Mouse (Mus musculus): Measurements from ENCODE around the gene Tubb5. TPM values are rescaled to one million over a fixed set of nuclear protein-coding genes. Genes with fewer than 3 reads are reported as not detected.

Tubb5 gene
- total RNA-seq, 2 experiments from 2014 or later: 34.7 to 38.6 TPM

GRCm38 (mm10) chr17:35833239-35833751 lies 4.8 kb downstream of the Tubb5 start:
- intact Hi-C loops (cut with DNase I): no loop called here
- DNase-seq: no peak

GRCm38 (mm10) chr17:35832400-35833238 lies 5.5 kb downstream of the Tubb5 start:
- no peak for DNase-seq
- intact Hi-C loops (cut with DNase I): no loop called here

DNA sequence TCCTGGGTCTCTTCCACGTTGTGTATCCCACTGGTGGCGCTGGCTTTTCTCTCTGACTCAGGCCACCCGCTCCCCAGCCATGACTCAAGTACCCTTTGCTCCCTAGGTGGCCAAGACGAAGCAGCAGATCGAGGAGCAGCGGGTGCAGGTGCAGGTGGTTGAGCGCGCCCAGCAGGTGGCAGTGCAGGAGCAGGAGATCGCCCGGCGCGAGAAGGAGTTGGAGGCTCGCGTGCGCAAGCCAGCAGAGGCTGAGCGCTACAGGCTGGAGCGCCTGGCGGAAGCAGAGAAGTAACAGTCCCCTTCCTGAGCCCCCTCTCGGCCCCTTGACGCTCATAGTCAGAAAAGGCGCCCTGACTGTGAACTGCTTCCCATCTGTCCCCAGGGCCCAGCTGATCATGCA lies 8.4 kb downstream of the Tubb5 start:
- intact Hi-C loops (cut with DNase I): loop anchor here (2.0 to 5.0 kb wide), 2 partner anchors 43 to 87 kb away; no protein-coding TSS in a partner anchor
- peak; percentile 70 to 75 for DNase-seq

DNA sequence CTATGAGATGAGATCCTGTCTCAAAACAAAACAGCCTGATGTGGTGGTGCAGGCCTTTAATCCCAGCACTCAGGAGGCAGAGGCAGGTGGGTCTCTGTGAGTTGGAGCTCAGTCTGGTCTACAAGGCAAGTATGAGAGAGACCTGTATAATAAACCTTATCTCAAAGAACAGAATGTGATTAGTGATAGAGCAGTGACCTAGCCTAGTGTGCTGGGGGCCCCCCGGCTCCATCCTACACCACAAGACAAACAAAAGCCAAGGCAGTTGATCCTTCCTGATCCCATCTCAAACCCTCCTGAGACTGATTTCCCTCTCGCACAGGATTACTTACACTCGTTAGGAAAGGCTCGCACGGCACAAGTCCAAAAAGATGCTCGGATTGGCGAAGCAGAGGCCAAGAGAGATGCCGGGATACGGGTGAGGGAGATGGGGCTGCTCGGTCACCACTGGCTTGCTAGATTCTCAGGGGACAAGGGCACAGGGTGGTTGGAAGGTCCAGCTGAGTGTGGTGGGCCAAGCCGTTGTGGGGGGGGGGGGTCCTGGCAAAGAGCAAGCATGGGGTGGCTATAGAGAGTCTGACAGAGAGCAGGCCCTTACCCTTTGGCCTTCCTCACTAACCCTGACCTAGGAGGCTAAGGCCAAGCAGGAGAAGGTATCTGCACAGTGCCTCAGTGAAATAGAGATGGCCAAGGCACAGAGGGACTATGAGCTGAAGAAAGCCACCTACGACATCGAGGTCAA lies 12.8 kb downstream of the Tubb5 start:
- no peak for DNase-seq
- intact Hi-C loops (cut with DNase I): loop anchor here (5.0 kb wide), 1 partner anchor 83 kb away; no protein-coding TSS in a partner anchor

GRCm38 (mm10) chr17:35824402-35824801 lies 13.7 kb downstream of the Tubb5 start:
- DNase-seq: no peak
- intact Hi-C loops (cut with DNase I): loop anchor here (5.0 kb wide), 1 partner anchor 363 kb away; no protein-coding TSS in a partner anchor

DNA sequence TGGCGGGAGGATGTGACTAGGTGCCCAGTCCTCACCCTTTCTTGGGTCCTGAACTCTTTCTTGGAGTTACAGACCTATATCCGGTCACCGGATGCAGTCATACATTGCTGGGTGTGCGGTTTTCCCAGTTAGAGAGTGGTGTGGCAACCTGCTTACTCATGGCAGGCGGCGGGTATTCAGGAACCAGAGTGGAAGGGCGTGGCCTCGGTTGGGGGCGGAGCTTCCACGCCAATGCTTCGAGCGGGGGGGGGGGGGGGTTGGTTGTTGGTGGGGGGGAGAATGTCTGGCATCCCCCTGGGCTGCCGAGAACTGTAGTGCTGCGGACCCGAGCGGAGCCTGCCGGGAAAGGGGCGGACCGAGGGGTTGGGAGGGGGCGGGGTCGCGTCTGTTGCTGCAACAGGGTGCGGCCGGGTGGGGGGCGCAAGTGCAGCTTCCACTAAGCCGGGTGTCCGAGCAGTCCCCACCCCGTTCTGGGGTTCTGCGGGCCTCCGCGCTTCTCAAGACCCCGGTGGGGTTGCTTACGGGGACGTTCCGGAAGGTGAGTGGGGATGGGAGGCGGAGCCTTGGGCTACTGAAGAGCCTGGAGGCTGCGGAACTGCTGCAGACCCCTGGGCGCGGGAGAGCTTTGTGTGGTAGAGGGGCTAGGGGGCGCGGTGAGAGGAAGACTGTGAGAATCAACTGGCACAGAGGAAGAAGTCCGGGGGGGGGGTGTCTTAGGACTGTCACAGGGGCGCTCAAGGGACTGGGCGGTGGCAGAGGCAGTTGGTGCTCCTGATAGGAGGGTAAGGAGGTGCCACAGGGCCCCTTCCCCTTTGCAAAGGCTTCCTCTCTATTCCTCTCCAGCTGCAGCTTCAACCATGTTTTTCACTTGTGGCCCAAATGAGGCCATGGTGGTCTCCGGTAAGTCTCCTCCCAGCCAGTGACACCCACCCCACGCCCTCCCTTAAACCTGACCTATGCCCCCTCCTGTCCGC lies 14.9 kb downstream of the Tubb5 start, which contains the start of gene Flot1:
Flot1 (plus strand) TSS at position 267 of the 974 bp plus-strand sequence.
- DNase-seq: peak; percentile 83
- intact Hi-C loops (cut with DNase I): loop anchor here (5.0 kb wide), 1 partner anchor 364 kb away; no protein-coding TSS in a partner anchor

GRCm38 (mm10) chr17:35822564-35822963 lies 15.5 kb downstream of the Tubb5 start:
- intact Hi-C loops (cut with DNase I): loop anchor here (5.0 kb wide), 1 partner anchor 365 kb away; no protein-coding TSS in a partner anchor
- no peak for DNase-seq

DNA sequence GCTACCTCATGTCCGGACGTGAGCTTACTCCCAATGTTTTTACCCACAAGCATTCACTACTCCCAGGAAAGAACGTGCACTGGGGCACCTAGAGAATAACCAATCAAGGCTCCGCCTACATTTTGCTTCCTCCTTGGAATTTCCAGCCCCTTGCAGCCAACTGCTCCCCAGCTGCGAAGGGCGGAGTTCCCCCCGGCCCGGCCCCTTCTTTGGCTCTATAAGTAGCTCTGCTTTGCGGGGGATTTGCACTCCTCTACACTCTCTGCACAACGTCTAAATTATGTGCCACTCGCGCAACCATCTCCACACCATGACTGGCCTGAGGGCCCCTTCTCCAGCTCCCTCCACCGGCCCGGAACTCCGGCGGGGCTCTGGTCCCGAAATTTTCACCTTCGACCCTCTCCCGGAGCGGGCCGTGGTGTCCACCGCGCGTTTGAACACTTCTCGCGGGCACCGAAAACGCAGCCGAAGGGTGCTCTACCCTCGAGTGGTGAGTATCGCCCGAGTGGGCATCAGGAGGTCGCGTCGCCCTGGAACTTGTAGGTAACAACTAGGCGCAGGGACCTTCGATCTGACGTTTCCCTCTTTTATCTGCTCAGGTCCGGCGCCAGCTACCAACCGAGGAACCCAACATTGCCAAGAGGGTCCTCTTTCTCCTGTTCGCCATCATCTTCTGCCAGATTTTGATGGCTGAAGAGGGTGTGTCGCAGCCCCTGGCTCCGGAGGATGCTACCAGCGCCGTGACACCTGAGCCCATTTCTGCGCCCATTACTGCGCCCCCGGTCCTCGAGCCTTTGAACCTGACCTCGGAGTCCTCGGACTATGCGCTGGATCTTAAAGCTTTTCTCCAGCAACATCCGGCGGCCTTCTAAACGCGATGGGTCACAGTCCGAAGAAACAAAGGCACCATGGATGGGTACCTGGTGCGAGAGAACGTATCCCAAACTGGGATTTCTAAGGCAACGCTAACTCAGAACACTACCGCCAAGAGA lies 16.4 kb downstream of the Tubb5 start, which contains the start of gene Ier3:
Ier3 (plus strand) TSS at position 246 of the 992 bp plus-strand sequence.
- intact Hi-C loops (cut with DNase I): loop anchor here (5.0 kb wide), 1 partner anchor 366 kb away; no protein-coding TSS in a partner anchor
- DNase-seq: peak; percentile 77 to 79

- no peak for DNase-seq
- intact Hi-C loops (cut with DNase I): loop anchor here (5.0 kb wide), 1 partner anchor 367 kb away; no protein-coding TSS in a partner anchor
These were observed 18.0 kb downstream of the Tubb5 start for GRCm38 (mm10) chr17:35820111-35820510.

GRCm38 (mm10) chr17:35817226-35817625 lies 20.9 kb downstream of the Tubb5 start:
- DNase-seq: no peak
- intact Hi-C loops (cut with DNase I): no loop called here

DNA sequence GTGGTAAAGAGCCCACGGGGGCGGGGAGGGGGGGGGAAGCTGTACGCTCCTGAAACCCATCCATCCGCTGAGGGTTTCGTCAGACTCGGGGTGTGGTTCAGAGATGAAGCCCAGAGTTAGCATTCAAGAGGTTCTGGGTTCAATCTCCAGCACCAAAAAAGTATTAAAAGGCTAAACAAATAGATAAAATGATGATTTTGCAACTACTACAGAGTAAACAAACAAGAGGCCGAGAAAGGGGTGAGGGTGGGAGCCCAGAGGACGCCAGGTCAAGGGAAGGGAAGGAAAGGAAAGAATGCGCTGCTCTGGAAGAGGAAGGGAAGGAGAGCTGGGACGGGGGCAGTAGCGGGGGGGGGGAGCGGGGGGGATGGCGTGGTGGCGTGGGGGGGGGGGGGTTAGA lies 21.4 kb downstream of the Tubb5 start:
- no peak for DNase-seq
- intact Hi-C loops (cut with DNase I): no loop called here

GRCm38 (mm10) chr17:35815836-35816235 lies 22.3 kb downstream of the Tubb5 start:
- intact Hi-C loops (cut with DNase I): no loop called here
- DNase-seq: no peak

GRCm38 (mm10) chr17:35814678-35815077 lies 23.4 kb downstream of the Tubb5 start:
- DNase-seq: no peak
- intact Hi-C loops (cut with DNase I): no loop called here

GRCm38 (mm10) chr17:35813653-35814052 lies 24.5 kb downstream of the Tubb5 start:
- intact Hi-C loops (cut with DNase I): no loop called here
- no peak for DNase-seq

DNA sequence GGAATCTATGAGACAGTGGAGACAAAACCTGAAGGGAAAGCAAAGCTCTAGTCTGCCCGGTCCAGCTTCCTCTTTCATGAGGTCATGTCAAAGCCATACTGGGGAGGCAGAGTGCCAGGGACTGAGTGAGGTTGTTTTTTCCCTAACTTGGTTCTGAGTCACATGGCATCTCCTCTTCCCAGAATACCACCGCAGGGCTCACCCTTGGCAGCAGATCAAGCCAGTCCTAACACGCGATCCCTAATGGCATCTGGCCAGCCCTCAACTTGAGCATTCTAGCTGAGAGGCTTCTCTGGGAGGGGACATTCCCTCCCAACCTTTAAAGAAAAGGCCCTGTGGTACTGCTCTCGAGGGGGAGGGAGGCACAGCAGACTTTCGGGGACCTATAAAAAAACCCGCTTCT lies 24.9 kb downstream of the Tubb5 start:
- peak; percentile 85 to 92 for DNase-seq
- intact Hi-C loops (cut with DNase I): no loop called here

DNA sequence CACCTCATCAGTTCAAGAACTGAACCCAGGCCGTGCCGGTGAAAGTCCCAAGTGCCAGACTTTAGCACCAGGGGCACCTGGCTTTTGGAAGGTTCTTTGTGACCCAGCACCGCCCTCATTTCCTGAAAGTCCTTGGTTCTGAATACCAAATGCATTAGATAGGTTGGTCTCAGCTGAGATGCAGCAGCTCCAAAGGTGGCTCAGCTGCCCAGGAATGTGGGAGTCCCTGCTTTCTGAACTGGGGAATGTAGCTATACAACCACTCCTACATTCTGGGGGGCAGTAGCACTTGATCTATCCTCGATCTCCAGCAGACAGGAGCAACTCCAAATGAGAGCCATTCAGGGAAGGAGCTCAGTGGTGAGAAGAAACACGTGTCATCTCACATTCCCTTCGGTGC lies 25.4 kb downstream of the Tubb5 start:
- DNase-seq: no peak
- intact Hi-C loops (cut with DNase I): no loop called here

GRCm38 (mm10) chr17:35812307-35812706 lies 25.8 kb downstream of the Tubb5 start:
- DNase-seq: no peak
- intact Hi-C loops (cut with DNase I): no loop called here

DNA sequence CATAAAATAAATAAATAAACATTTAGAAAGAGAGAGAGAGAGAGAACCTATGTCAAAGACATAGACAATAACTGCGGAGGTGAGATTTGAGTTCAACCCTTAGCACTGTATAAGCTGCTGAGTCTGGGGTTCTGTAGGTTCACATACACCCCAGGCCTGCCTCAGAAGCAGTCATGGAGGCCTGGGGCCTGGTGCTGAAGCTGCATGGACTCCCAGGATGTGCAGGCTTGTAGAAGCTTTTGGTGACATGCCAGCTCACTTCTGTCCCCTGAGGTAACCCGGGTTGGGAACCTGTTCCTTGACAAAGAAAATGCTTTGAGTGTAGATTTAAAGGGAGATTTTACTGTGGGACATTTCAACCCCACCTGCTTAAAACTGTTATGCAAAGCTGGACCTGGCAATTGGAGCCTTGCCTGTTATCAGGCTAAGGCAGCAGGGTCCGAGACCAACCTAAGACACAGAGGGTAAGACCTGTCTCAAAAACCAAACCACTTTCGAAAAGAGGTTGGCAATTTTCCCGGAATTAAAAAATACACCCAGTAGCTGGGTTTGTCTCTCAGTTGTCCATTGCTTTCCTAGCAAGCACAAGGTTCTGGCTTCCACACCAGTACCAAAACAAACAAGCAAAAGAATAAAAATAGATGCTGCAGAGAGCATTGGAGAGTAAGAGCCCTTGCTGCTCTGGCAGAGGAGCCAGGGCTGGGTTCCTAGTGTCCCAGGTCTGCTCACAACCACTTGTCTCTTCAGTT lies 27.0 kb downstream of the Tubb5 start:
- no peak for DNase-seq
- intact Hi-C loops (cut with DNase I): no loop called here
